Mouse (Mus musculus) stomach, embryonic 16.5 days (tissue): ENCODE measurements around the gene Bend3. TPM values are rescaled to one million over a fixed set of nuclear protein-coding genes. Genes with fewer than 3 reads are reported as not detected.
A peak's percentile ranks its signal among the peaks of the same experiment; 100 is the strongest.
"Not testable (repeated sequence)": the region's sequence is repeated elsewhere in the genome, so short reads cannot be mapped to it uniquely, and the experiment has no call there.

ENCODE experiments used
- ATAC-seq: fragments of 200-750 bp; cut with Nextera tagmentation; 2 replicates; pipeline ENCODE4 v1.8.0; 2017; ENCODE audit warnings: moderate number of reproducible peaks, moderate TSS enrichment; ENCODE audit not compliant: insufficient read depth, low FRiP score
- H3K27ac ChIP-seq: fragments of 300-500 bp; sonication (generic); 2 replicates; pipeline ENCODE4 v1.5.1; 2014; ENCODE audit warnings: low read length
- H3K27me3 ChIP-seq: fragments of 300-500 bp; sonication (generic); 2 replicates; pipeline ENCODE4 v1.6.1; 2014; ENCODE audit warnings: low read length, control low read depth, mixed read lengths; ENCODE audit not compliant: control insufficient read depth, insufficient read depth
- H3K36me3 ChIP-seq: fragments of 300-500 bp; sonication (generic); 2 replicates; pipeline ENCODE4 v1.6.1; 2014; ENCODE audit warnings: low read length; ENCODE audit not compliant: control insufficient read depth, insufficient read depth
- H3K4me1 ChIP-seq: fragments of 300-500 bp; sonication (generic); 2 replicates; pipeline ENCODE4 v1.6.1; 2014; ENCODE audit warnings: low read length, control low read depth, mixed read lengths; ENCODE audit not compliant: control insufficient read depth, insufficient read depth
- H3K4me2 ChIP-seq: fragments of 300-500 bp; sonication (generic); 2 replicates; pipeline ENCODE4 v1.6.1; 2014; ENCODE audit warnings: low read depth, low read length, mixed read lengths
- H3K4me3 ChIP-seq: fragments of 300-500 bp; sonication (generic); replicated peaks from 2 replicates; pipeline ENCODE4 v1.5.1; 2014; ENCODE audit warnings: mild to moderate bottlenecking, low read length
- H3K9ac ChIP-seq: fragments of 300-500 bp; sonication (generic); 2 replicates; pipeline ENCODE4 v1.6.1; 2014; ENCODE audit warnings: low read length
- H3K9me3 ChIP-seq: fragments of 300-500 bp; sonication (generic); replicated peaks from 2 replicates; pipeline ENCODE4 v1.6.1; 2016; ENCODE audit warnings: low read length, control low read depth; ENCODE audit not compliant: control insufficient read depth
- WGBS: fragments of 180-500 bp; shearing (Covaris S2); extraction: QIAGEN DNeasy Blood & Tissue Kit; methylation state at CpG from one replicate; pipeline ENCODE4 v1.1.7; 2014; 5-methylcytosine and 5-hydroxymethylcytosine counted together
- polyA plus RNA-seq: library from polyadenylated mRNA; unstranded; fragments of >200 nt; fragmentation: Nextera tagmentation; extraction: Ambion mirVana; gene quantifications from 2 replicates; pipeline ENCODE4 v1.2.1, GENCODE M21; 2015

Gene Bend3
- polyA plus RNA-seq, 1 experiment from 2014 or later = 2.5 TPM

- H3K27ac ChIP-seq = no peak overlapping the region
- WGBS = 74% methylated on average over 4 of the region's 4 CpGs
- H3K27me3 ChIP-seq = no peaks in the 10 kb centered on the region
- H3K4me1 ChIP-seq = no peaks in the 10 kb centered on the region
- H3K9ac ChIP-seq = no peak overlapping the region
- H3K4me3 ChIP-seq = no peak overlapping the region
- H3K4me2 ChIP-seq = no peak overlapping the region
- ATAC-seq = no peak
- H3K9me3 ChIP-seq = no peaks in the 10 kb centered on the region
- peaks cover 11% of the 10 kb centered on the region for H3K36me3 ChIP-seq
These were observed 28.4 kb downstream of the Bend3 start for GRCm38 (mm10) chr10:43507051-43507450.

DNA sequence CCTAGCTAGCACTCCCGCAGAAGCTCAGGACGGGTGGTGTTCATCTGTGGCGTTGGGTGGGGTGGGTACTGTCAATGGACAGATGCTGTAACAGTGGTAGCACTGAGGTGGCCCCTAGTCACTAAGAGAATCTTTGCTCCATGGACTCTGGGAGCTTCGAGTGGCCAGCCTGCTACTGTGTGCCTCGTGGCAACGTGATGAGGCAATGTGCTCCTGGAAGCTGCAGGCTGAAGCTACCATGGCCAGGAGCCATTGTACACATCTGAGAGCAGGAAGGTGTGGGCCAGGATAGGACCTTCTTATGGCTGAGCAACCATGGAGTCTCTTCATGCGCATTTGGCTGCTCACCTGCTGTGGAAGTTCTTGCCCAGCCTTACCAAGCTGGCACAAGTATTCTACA lies 30.6 kb downstream of the Bend3 start:
- no peaks in the 10 kb centered on the region for H3K27me3 ChIP-seq
- WGBS = 90% methylated on average over 7 of the region's 7 CpGs
- no peak overlapping the region for H3K4me3 ChIP-seq
- no peaks in the 10 kb centered on the region for H3K4me1 ChIP-seq
- H3K27ac ChIP-seq = no peak overlapping the region
- H3K9me3 ChIP-seq = no peaks in the 10 kb centered on the region
- no peak for ATAC-seq
- peaks cover 11% of the 10 kb centered on the region for H3K36me3 ChIP-seq
- no peak overlapping the region for H3K9ac ChIP-seq
- H3K4me2 ChIP-seq = no peak overlapping the region

GRCm38 (mm10) chr10:43512976-43513375 lies 34.3 kb downstream of the Bend3 start:
- Histone ChIP-seq H3K36me3 (peaks cover 11% of the 10 kb centered on the region), H3K9ac (no peak overlapping the region), H3K27me3 (no peaks in the 10 kb centered on the region), H3K27ac (no peak overlapping the region), H3K4me2 (no peak overlapping the region), H3K4me3 (no peak overlapping the region), H3K4me1 (peaks cover 9% of the 10 kb centered on the region), H3K9me3 (no peaks in the 10 kb centered on the region)
- WGBS = 90% methylated on average over 10 of the region's 10 CpGs
- no peak for ATAC-seq

DNA sequence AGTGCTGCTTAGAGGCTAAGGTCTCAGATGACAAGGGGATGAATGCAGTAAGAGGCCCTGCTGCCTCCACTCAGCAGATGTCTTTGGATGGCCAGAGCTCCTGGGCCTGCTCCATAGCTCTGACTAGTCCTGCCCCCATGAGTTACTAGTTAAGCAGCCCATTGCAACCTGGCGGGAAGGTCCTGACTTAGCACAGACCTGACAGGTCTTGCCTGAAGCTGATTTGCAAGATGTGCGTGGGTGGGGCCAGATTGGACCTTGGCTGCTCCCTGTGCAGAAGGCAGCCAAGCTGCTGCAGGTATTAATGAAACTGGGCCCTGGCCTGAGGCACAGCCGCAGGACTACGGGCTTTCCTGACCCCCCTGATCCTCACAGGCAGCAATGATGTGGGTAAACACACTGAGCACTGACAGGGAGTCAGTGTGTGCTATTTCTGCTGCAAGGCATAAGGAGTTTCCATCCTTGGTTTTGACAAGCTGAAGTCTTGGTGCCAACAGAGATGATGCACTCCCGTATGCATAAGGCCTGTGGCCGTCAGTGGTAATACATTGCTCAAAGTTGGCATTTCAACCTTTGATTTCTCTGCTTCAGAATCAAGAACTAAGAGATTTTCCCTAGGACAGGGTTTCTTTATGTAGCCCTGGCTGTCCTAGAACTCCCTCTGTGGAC lies 38.5 kb downstream of the Bend3 start:
- H3K4me2 ChIP-seq = no peak overlapping the region
- H3K9ac ChIP-seq = no peak overlapping the region; the same call in 1 of the 2 replicates
- H3K27me3 ChIP-seq = no peaks in the 10 kb centered on the region
- H3K9me3 ChIP-seq = no peaks in the 10 kb centered on the region
- H3K36me3 ChIP-seq = no peaks in the 10 kb centered on the region
- H3K27ac ChIP-seq = peak overlapping the region; percentile 4; the same call in 1 of the 2 replicates
- peaks cover 10% of the 10 kb centered on the region for H3K4me1 ChIP-seq
- whole genome bisulfite sequencing = 56% methylated on average over 6 of the region's 6 CpGs
- no peak for ATAC-seq
- H3K4me3 ChIP-seq = no peak overlapping the region

GRCm38 (mm10) chr10:43517836-43518235 lies 39.2 kb downstream of the Bend3 start:
- H3K9ac ChIP-seq = no peak overlapping the region; the same call in 1 of the 2 replicates
- 59% methylated on average over 4 of the region's 4 CpGs for WGBS
- H3K4me2 ChIP-seq = no peak overlapping the region

DNA sequence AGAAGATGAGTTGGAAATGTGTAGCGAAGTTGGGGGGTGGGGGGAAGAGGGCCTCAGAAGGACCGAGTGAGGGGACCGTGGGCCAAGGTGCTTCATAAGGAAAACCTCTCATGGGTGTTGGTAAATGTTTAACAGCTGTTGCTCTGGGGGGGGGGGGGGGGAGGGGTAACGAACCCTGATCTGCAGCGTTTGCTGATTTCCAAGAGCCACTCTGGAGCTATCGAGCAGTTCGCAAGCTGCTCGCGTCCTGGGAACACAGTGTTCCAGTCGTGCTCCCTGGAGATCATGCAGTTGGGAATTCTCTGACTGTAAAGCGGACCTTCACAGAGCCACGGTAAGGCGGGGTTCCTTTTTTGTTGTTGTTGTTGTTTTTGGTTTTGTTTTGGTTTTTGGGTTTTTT lies 39.7 kb downstream of the Bend3 start:
- no peak overlapping the region for H3K4me3 ChIP-seq
- no peaks in the 10 kb centered on the region for H3K27me3 ChIP-seq
- 57% methylated on average over 12 of the region's 13 CpGs for WGBS
- H3K4me2 ChIP-seq = no peak overlapping the region
- no peaks in the 10 kb centered on the region for H3K9me3 ChIP-seq
- H3K36me3 ChIP-seq = no peaks in the 10 kb centered on the region
- peaks cover 10% of the 10 kb centered on the region for H3K4me1 ChIP-seq
- H3K27ac ChIP-seq = peak overlapping the region; percentile 4; the same call in 1 of the 2 replicates
- H3K9ac ChIP-seq = no peak overlapping the region
- peak; percentile 38; the same call in 1 of the 2 replicates for ATAC-seq

More at GRCm38 (mm10) chr10:43517836-43518235, 39.2 kb downstream of the Bend3 start:
- H3K4me1 ChIP-seq = peaks cover 10% of the 10 kb centered on the region
- no peak overlapping the region for H3K4me3 ChIP-seq
- no peak; the same call in 1 of the 2 replicates for ATAC-seq
- peak overlapping the region; percentile 4 for H3K27ac ChIP-seq
- H3K27me3 ChIP-seq = no peaks in the 10 kb centered on the region
- H3K36me3 ChIP-seq = no peaks in the 10 kb centered on the region
- no peaks in the 10 kb centered on the region for H3K9me3 ChIP-seq

DNA sequence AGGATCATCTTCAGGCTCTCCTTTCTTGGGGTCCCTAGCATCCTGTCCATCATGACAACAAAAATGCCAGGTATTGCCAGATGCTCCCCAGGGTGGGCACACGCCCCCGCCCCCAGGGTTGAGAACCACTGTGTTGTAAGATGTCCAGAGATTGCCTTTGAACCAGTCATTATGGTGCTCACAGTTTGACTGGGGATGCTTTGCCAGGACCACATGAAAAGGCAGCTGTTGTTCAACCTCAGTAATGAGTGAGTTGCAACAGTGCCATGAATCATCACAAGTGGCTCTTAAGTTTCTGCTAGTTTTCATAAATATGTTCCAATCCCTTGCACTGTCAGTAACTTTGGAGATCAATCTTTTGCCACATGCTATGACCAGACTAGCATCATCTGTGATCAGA lies 41.3 kb downstream of the Bend3 start:
- Histone ChIP-seq H3K9me3 (no peaks in the 10 kb centered on the region), H3K36me3 (no peaks in the 10 kb centered on the region), H3K4me1 (peaks cover 10% of the 10 kb centered on the region), H3K27me3 (no peaks in the 10 kb centered on the region), H3K4me3 (no peak overlapping the region), H3K9ac (no peak overlapping the region), H3K4me2 (no peak overlapping the region), H3K27ac (no peak overlapping the region)
- no peak for ATAC-seq
- 93% methylated on average over 2 of the region's 2 CpGs for WGBS

DNA sequence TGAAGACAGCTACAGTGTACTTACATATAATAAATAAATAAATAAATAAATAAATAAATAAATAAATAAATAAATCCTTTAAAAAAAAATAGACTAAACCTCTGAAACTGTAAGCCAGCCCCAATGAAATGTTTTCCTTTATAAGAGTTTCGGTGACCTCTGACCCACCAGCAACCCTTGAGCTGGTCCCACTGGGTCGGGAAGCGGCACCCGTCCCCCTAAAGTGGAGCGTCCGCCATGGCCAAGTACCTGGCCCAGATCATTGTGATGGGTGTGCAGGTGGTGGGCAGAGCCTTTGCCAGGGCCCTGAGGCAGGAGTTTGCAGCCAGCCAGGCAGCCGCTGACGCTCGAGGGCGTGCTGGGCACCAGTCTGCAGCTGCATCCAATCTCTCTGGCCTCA lies 45.3 kb downstream of the Bend3 start, which contains the start of gene Gm9803:
Gm9803 (plus strand) TSS at position 154 of the 400 bp plus-strand sequence.
- H3K4me1 ChIP-seq, H3K4me3 ChIP-seq, H3K4me2 ChIP-seq, H3K27ac ChIP-seq, ATAC-seq, H3K9ac ChIP-seq, H3K9me3 ChIP-seq, H3K36me3 ChIP-seq, H3K27me3 ChIP-seq: not testable (repeated sequence)
- 98% methylated on average over 10 of the region's 10 CpGs for WGBS

GRCm38 (mm10) chr10:43527283-43528269 lies 48.9 kb downstream of the Bend3 start:
- peak; percentile 67; the same call in 1 of the 2 replicates for ATAC-seq
- Histone ChIP-seq H3K4me2 (no peak overlapping the region), H3K9ac (peak overlapping the region; percentile 38; the same call in 1 of the 2 replicates), H3K4me3 (no peak overlapping the region), H3K9me3 (no peaks in the 10 kb centered on the region), H3K27ac (peak overlapping the region; percentile 74), H3K36me3 (peaks cover 8% of the 10 kb centered on the region; the same call in 1 of the 2 replicates), H3K27me3 (no peaks in the 10 kb centered on the region), H3K4me1 (peaks cover 9% of the 10 kb centered on the region; the same call in 1 of the 2 replicates)
- 45% methylated on average over 15 of the region's 15 CpGs for WGBS
